Mouse (Mus musculus) c-Kit-positive CD71-negative TER-119-negative erythroid progenitor cells, embryonic 14.5 days (primary cell): ENCODE measurements around the gene Cfb.

ENCODE experiments used
- DNase-seq: peaks from one replicate; pipeline ENCODE4 v3.0.0-alpha.2; 2013; ENCODE audit warnings: low read depth

Gene Cfb

DNA sequence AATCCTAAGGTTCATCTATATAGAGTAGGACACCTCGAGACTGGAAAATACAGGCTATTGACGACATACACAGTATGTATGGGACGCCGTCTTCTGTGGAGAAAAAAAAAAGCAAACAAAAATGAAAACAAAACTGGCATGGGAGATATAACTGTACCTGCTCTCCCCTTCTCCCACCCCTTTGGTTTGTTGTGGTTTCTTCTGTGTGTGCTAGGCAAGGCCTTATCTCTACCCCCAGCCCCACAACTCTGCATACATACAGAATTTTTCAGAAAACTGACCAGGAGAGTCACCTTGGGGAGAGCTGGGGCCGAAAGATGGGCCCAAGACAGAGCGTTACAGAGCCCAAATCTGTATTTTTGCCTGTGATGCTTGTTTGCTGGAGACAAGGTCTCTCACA lies 22.4 kb upstream of the Cfb start:
- no peak for DNase-seq

DNA sequence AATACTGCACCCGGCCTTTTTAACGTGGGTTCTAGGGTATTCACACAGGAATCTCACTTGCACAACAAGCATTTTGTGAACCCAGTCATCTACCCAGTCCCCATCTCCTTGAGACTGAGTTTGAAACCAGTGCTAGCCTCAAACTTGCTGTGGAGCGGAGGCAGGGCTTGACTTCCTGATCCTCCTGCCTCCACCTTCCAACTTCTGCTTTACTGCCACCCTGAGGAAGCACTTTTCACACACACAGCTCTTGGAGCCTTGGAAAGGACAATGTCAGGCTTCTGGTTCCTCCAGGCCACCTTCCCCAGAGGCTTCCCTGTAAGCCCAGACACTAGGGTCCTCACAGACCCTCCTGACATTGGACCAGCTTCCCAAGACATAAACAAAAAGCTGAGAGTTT lies 21.0 kb upstream of the Cfb start:
- no peak for DNase-seq

DNA sequence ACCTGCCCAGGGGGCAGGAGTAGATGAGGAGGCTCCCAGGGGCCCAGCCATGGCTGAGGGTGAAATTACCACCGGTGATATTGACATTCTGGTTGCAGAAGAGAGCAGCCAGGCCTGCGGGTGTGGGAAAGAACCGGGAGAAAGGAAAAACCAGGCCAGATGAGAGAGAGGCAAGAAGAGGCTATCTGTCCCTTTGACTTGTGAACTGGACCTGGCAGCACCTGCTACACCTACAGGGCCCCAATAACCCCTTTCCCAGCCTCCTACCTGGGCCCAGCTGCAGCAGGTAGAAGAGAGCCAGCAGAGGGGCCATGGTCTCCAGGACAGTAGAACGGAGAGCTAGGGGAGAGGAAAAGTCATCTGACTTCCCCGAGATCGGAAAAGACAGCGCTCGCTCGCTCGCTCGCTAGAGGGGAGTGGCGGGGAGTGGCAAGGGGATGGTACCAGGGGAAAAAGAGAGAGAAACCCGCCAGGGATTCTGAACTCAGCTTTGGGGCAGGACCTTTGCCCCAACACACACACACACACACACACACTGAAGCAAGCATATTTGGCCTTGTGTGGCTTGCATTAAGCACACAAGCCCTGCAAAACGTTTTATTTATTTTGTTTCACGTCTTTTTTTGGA lies 19.5 kb upstream of the Cfb start, which contains the start of gene Gm20547:
Gm20547 (minus strand) TSS at position 360 of the 628 bp plus-strand sequence.
- no peak for DNase-seq

DNA sequence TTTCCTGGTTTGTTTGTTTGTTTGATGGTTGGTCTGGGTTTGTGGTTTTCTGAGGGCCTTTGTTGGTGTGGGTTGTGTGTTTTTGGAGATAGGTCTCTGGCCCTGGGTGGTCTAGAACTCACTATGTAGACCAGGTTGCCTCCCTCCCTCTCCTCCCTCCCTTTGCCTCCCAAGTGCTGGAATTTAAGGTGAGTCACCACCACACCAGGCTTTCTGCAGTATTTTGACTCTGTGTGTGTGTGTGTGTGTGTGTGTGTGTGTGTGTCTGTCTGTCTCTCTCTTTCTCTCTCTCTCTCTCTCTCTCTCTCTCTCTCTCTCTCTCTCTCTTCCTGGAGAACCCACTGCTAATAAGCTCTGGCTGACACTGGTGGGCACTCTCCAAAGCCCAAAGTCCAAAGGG lies 18.8 kb upstream of the Cfb start:
- no peak for DNase-seq

DNA sequence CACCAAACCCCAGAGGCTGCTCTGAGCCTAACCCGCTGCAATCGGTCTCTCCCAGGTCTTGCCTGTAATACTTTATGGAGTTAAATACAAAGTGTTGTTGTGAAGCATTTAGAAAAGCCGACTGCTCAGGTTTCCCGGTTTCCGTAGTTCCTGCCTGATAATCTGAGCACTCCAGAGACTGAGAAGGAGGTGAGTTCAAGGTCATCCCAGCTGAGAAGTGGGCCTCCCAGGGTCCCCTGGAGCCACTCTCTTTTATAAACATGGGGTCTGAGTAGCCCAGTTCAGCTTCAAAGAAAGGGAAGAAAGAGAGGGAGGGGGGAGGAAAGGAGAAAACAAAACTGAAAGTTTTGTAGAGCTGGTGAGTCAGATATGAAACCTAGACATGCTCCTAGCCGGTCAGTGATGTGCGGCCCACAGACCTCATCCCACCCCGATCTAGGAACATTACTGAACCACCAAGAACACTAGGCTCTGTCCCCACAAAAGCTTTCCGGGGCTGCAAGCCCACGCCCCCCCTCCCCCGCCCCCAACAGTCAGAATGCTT lies 17.1 kb upstream of the Cfb start, which contains the start of gene Zbtb12:
Zbtb12 (plus strand) TSS at position 148 of the 544 bp plus-strand sequence.
- no peak for DNase-seq

DNA sequence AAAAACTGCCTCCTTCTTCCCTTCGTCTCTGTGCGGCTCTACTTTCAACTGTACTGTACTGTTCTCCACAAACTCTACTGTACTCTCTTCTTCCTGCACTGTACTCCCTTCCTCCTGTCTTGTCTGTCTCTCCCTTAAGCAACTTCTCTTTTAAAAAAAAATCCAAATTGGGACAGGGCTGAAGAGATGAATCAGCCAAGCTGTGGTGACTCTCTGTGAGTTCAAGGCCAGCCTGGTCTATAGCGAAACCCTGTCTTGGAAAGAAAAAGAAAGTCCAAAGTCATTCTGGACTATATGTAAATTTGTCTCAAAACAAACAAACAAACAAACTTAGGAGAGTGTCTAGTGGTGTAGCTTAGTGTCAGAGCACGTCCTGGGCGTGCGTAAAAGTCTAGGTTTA lies 12.0 kb upstream of the Cfb start:
- no peak for DNase-seq

DNA sequence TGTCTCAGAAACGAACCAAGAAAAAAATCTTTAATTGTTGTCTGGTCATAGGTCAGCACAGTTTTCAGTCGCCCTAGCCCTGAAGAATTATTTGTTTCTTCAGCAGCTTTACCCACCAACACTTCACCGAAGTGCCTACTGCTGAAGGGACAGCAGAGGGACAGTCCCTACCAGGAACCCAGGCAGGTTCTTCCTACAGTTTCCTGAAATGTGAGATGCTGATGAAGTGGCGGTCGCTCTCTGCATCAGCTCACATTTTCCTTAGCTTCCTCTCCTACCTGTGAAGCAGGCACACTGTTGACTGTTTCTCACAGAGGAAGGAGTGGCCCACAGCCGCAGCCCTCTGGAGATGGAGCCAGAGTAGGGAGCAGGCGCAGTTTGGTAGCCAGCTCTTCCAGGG lies 3.7 kb upstream of the Cfb start:
- DNase-seq = no peak

DNA sequence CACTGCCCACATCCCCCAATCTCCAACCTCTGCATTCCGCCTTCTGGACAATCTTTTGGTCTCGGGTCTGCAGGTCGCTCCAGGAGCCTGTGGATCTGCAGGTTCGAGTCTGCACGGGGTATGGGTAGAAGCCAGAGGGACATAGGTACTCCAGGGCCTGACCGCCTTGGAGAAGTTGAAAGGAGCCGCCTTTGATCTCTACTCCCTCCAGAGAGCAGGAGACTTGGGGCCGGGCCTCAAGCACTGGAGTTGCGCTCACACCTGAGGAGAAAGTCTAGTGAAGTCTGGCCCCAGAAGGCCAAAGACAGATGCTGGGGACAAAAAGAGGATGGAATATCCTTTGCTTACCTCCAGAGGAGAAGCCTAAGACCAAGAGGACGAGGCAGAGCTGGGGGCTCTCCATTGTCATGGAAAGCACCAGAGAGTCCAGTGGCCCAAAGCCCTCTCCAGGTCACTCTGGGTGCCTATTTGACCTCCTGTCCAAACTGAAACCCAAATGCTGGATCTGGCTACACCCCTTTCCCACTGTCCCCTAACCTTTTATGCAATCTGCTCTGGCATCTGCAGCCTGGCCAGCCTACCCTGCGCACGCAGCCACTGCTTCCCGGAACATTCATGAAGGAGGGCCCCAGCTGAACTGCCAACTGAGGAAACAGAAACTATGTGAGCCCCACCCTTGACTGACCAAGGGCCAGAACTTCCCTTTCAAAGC lies 458 bp downstream of the Cfb start:
- DNase-seq = no peak

DNA sequence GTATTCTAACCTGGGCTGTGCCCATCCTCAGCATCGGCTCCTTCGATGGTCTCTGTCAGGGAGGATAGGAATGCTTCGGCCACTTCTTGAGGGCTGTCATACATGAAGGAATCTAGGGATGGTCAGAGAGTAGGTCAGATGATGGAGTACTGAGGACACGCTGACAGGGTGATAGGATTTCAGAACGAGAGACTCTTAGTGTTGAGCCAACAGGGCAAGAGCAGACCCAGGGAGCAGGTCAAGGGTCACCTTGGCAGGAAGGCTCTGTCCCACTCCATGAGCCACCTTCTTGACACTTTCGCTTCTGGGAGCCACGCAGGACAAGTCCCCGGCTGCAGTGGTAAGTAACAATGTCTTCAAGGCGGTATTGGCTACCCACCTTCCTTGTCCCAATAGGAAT lies 1.8 kb downstream of the Cfb start:
- no peak for DNase-seq

DNA sequence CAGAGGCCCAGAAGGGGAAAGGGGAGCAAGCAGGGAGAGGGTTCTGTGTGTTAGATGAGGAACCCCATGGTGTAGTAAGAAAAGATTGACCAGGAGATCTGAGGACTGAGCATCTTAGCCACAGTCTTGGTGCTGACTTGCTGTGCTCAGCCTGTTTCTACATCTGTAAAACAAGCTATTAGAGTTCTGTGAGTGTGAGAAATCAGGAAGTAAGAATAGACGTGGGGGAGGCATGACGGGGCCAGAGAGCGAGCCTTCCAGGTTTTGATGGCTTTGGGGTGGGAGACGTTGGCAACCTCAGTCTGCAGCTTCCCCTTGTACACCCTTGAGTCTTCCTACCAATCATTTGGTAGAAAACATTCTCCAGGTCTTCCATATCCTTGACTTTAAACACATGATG lies 3.6 kb downstream of the Cfb start:
- DNase-seq = no peak

DNA sequence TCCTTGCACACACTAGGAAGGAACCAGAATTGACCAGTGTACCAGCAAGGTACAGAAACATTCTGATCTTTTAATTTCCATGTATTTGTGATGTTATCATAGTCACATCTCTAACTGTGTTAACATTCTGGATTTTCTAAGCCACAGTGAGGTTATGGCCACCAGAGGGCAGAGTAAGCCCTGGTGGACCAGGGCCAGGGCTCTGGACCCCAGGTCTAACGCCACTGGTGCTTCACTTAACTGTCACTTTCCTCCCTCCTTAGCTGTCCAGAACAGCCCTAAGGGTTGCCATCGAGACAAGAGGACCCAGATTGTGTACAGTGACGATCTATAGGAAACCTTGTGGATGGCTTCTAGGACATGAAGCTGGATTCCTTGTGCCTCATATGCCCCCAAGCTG lies 6.5 kb downstream of the Cfb start:
- DNase-seq = peak; percentile 32

DNA sequence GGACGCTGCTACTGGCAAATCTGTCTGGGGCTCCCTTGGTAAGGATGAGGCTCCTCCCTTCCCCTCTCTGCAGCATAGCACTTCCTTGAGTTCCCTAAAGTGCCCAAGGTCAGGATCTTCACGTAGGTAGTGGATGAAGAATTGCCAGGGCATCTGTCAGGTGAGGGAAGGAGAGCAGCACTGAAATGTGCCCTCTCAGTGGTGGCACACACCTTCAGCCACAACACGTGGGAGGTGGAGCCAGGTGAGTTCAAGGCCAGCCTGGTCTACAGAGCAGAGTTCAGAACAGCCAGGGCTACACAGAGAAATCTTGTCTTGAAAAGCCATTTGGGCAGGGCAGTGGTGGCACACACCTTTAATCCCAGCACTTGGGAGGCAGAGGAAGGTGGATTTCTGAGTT lies 7.6 kb downstream of the Cfb start:
- no peak for DNase-seq

DNA sequence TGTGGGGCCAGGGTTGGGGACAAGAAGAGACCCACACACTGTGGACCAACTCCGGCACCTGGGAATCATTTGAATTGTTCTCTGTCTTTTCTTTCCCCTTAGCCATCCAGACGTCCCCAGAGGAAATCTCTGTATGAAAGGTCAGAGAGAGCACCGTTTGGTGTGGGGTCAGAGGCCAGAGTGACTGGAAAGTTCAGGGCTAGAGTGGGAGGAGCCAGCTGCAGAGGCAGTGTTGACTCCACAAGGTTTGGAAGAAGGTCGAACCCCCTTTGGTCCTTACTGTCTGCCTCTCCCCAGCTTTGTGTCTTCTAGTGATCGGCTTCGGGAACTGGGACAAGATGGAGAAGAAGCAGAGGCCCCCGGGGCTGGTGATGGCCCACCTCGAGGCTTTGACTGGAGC lies 8.8 kb downstream of the Cfb start:
- no peak for DNase-seq

DNA sequence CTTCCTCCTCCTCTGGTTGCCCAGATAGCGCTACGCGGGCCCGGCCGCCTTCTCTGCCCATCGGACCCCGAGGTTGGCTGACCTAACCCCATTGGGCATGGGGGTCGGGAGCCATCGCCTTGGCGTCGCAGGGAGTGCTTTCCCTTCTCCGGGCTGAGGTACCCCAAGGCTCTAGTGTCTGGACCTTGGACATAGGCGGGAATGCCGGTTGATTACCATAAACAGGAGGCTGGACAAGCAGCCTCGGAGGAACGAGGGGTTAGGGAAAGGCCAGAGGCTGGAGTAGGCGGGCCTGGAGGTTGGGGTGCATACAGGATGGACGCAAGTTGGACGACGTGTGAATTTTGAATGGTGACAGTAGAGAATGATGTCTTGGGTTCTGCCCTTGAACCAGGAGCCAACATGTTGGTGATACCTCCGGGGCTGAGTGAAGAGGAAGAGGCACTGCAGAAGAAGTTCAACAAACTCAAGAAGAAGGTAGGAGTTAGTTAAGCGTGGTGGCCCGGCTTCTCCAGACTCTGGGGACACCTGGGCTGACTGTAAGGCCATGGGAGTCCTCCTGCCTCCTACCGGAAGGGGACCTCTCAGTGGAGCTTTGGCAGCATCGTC lies 11.7 kb downstream of the Cfb start:
- DNase-seq = no peak

DNA sequence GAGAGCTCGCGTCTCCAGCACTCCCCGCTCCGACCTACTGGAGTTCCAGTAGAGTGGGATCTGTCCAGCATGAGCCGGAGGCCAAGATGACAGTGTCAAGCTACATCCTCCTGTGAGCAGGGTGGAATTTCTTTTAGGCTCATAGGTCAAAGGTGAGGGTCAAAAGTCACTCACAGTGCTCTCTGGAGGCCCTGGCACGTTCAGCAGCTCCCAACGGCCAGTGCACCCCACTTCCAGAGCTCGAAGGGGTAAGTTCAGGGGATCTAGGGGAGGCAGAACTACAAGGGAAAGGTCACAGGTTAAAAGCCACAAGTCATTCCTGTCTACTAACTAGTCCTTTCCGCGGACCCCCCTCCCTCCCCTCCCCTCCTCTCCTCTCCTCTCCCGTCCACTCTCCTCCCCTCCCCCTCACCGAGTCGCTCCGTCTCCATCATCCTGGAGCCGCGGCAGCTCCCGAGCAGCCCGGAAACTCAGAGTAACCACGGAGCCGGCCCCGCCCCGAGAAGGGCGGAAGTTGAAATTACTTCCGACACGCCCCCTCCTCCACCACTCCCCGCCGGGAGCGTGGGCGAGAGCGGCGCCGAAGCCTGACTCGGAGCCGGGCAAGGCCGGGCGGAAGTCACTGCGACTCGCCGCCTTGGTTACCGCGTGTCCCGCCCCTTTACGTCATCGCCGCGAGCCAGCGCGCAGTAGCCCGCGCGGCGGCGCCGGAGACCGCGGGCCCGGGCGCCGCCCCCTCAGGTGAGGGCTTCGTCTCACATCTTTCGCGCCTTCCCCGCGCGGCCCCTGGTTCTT lies 12.4 kb downstream of the Cfb start, which contains the start of the genes Skiv2l and Nelfe:
Skiv2l (minus strand) TSS at position 489 of the 795 bp plus-strand sequence.
Nelfe (plus strand) TSS at position 670 of the 795 bp plus-strand sequence.
- peak; percentile 92 for DNase-seq

DNA sequence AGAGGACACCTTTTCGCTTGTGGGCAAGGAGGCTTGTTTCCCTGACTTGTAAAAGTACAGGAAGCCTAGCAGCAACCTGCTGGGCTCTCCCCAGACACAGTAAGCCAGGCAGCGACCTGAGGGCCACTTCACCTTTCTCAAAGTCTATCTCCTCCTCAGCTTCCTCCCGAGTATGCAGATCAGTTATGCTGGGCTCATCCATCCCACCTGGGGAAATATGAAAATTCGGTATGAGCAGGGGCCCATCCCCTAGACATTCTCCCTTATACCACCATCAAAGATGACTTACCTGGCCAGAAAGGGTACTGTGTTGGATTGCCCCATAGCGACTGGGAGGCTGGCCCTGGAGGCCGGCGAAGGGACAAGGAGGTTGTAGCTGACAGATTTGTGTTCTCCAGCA lies 14.7 kb downstream of the Cfb start:
- DNase-seq = no peak

DNA sequence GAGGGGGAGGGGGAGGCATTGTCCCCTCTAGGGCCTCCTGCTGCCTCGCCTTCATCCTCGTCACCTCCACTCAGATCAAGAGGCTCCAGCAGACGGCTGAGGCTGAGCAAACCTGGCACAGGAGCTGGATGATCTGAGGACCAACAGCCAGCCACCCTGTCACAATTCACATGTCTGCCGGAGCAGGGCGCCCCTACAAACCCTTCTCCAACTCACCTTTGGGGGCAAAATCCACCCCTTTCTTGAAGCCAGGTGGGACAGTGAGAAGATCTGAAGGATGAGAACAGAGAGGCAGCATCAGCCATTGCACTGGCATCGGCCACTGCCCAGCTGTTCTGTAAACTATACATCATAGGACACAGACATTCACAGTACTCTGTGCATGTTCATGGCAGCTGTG lies 15.1 kb downstream of the Cfb start:
- DNase-seq = no peak

DNA sequence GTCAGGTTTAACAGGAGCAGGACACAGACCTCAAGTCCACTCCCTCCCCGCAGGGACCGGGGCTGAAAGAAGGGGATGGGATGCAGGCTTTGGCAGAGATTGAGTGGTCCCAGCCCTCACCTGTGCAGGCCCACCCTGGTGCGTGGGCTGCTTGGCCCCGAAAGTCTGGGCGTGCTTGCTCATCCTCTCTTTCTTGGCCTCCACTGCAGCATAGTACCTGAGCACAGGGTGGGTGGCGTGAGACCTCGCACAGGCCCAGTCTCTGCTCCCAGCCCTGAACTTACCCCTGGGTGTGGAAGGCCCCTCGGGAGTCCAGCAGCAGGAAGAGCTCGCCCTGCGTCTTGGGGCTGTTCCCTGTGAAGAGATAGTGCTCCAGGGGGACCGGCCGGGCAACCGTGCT lies 17.4 kb downstream of the Cfb start:
- no peak for DNase-seq

DNA sequence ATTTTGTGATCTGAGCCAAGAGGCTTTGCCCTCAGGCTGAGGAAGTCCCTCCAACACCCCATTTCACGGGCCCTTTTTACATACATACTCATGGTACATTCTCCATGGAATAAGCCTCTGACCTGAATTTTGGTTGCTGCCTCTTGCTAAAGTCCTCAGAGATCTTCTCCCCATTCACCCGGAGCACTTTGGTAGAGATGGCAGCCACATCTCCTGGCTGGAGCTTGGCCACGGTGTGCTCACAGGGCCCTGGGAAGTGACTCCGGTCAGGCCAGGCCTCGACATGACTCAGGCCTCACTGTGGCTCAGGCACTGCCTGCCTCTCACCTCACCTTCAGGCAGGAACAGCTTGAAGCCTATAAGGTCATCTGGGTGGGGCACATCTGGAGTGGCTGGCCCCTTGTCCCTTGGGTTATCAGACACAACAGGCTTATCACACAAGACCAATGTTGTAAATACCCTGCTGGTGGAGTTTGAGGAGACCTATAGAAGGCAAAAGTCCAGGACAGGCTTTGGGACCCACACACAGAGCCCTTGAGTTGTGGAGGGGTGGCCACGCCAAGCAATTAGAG lies 21.5 kb downstream of the Cfb start:
- no peak for DNase-seq

DNA sequence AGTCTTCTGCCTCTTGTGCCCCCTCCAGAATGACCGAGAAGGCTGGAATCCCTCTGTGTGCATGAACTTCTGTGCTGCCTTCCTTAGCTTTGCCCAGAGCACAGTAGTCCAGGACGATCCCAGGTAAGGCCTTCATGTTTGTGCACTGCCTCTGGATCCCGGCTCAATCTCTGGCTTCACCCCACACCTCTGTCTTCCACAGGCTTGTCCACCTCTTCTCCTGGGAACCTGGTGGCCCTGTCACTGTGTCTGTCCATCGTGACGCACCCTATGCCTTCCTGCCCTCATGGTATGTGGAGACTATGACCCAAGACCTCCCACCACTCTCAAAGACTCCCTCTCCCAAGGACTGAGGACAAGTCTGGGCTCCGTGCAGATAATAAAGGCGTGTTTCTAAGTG lies 23.5 kb downstream of the Cfb start:
- no peak for DNase-seq

DNA sequence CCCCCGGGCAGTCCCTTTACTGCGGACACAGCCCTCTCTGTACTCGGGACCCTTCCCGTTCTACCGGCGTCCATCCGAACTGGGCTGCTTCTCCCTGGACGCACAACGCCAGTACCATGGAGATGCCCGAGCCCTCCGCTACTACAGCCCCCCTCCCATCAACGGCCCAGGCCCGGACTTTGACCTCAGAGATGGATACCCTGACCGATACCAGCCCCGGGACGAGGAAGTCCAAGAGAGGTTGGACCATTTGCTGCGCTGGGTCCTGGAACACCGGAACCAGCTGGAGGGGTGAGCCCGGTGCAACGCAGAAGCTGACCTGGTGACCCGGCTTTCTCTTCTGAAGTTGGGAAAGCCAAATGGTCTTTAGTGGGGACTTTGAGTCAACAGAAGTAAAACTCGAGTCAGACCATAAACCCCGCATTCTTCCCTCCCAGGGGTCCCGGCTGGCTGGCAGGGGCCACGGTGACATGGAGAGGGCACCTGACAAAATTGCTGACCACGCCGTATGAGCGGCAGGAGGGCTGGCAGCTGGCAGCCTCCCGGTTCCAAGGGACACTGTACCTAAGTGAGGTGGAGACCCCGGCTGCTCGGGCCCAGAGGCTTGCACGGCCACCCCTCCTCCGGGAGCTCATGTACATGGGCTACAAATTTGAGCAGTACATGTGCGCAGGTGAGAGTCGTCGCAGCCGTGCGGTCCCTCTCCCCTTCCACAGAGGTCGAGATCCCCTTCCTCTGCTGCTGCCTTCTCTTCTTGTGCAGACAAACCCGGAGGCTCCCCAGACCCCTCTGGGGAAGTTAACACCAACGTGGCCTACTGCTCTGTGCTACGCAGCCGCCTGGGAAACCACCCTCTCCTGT lies 24.6 kb downstream of the Cfb start:
- DNase-seq = no peak
